Mouse (Mus musculus): ENCODE measurements around the gene Map3k6. TPM values are rescaled to one million over a fixed set of nuclear protein-coding genes. Genes with fewer than 3 reads are reported as not detected.

The Map3k6 gene
- polyA plus RNA-seq, 1 experiment, result 4.0 TPM

Other genes starting within 250 kb of the Map3k6 start
- 28.5 and 28.6 TPM in 2 replicates for gene Ahdc1, start 229.6 kb upstream of the Map3k6 start, polyA plus RNA-seq (2012; rRNA removed)
- gene Wasf2, start 110.3 kb upstream of the Map3k6 start, polyA plus RNA-seq (2012; rRNA removed), result 14.2 and 16.3 TPM in 2 replicates
- 8.1 and 9.9 TPM in 2 replicates for gene Cd164l2, start 28.7 kb upstream of the Map3k6 start, polyA plus RNA-seq (2012; rRNA removed)
- 8.9 and 14.7 TPM in 2 replicates for gene Gpr3, start 28.3 kb upstream of the Map3k6 start, polyA plus RNA-seq (2012; rRNA removed)
- 1.2 and 1.6 TPM in 2 replicates for gene Sytl1, start 22.3 kb downstream of the Map3k6 start, polyA plus RNA-seq (2012; rRNA removed)
- gene Tmem222, start 37.0 kb downstream of the Map3k6 start, polyA plus RNA-seq (2012; rRNA removed), result 152 and 156 TPM in 2 replicates
- gene Wdtc1, start 112.7 kb downstream of the Map3k6 start, polyA plus RNA-seq (2012; rRNA removed), result 43.0 and 46.2 TPM in 2 replicates
- 43.5 and 43.9 TPM in 2 replicates for gene Slc9a1, start 128.9 kb downstream of the Map3k6 start, polyA plus RNA-seq (2012; rRNA removed)
- 0.08 TPM in 2 replicates for gene Tent5b, start 239.3 kb downstream of the Map3k6 start, polyA plus RNA-seq (2012; rRNA removed)